Mouse (Mus musculus): ENCODE data around the gene Dlgap3. TPM values are rescaled to one million over a fixed set of nuclear protein-coding genes. Genes with fewer than 3 reads are reported as not detected.

The Dlgap3 gene
- under 1 TPM; 0.06 to 0.98 (median 0.25) TPM for total RNA-seq (2022)

GRCm38 (mm10) chr4:127168914-127169345 is at the start of gene Dlgap3:
Dlgap3 (plus strand) TSS chr4:127169204.
- no peak for DNase-seq (ENCODE audit: low spot score)

- no peak for DNase-seq (ENCODE audit: low spot score)
Measured at GRCm38 (mm10) chr4:127123391-127123790, 45.6 kb upstream of the Dlgap3 start, which contains the start of gene Tmem35b. Tmem35b (plus strand) TSS chr4:127123691.

GRCm38 (mm10) chr4:127124331-127124730 is 44.7 kb upstream of the Dlgap3 start:
- no peak for DNase-seq (ENCODE audit: low spot score)

- DNase-seq (ENCODE audit: low spot score), result peak; percentile 83
Measured at GRCm38 (mm10) chr4:127125834-127126463, 43.1 kb upstream of the Dlgap3 start.

- DNase-seq (ENCODE audit: low spot score), result no peak
Measured at GRCm38 (mm10) chr4:127134687-127135086, 34.3 kb upstream of the Dlgap3 start.

GRCm38 (mm10) chr4:127137591-127137990 is 31.4 kb upstream of the Dlgap3 start:
- no peak for DNase-seq (ENCODE audit: low spot score)

- no peak for DNase-seq (ENCODE audit: low spot score)
Measured at GRCm38 (mm10) chr4:127138486-127138885, 30.5 kb upstream of the Dlgap3 start.

GRCm38 (mm10) chr4:127150031-127150430 is 19.0 kb upstream of the Dlgap3 start:
- DNase-seq (ENCODE audit: low spot score), result no peak

- DNase-seq (ENCODE audit: low spot score), result no peak
Measured at GRCm38 (mm10) chr4:127153345-127153744, 15.7 kb upstream of the Dlgap3 start.

- DNase-seq (ENCODE audit: low spot score), result no peak
Measured at GRCm38 (mm10) chr4:127155757-127156156, 13.2 kb upstream of the Dlgap3 start.

- no peak for DNase-seq (ENCODE audit: low spot score)
Measured at GRCm38 (mm10) chr4:127157746-127158145, 11.3 kb upstream of the Dlgap3 start.

GRCm38 (mm10) chr4:127163926-127164325 is 5.1 kb upstream of the Dlgap3 start:
- no peak for DNase-seq (ENCODE audit: low spot score)

GRCm38 (mm10) chr4:127167096-127167495 is 1.9 kb upstream of the Dlgap3 start:
- no peak for DNase-seq (ENCODE audit: low spot score)

- DNase-seq (ENCODE audit: low spot score), result no peak
Measured at GRCm38 (mm10) chr4:127167731-127168130, 1.3 kb upstream of the Dlgap3 start.

GRCm38 (mm10) chr4:127168211-127168913 is 642 bp upstream of the Dlgap3 start:
- DNase-seq (ENCODE audit: low spot score), result no peak

- no peak for DNase-seq (ENCODE audit: low spot score)
Measured at GRCm38 (mm10) chr4:127169346-127170221, 580 bp downstream of the Dlgap3 start.

GRCm38 (mm10) chr4:127170866-127171265 is 1.9 kb downstream of the Dlgap3 start:
- DNase-seq (ENCODE audit: low spot score), result no peak

GRCm38 (mm10) chr4:127171341-127171905 is 2.4 kb downstream of the Dlgap3 start:
- no peak for DNase-seq (ENCODE audit: low spot score)

- no peak for DNase-seq (ENCODE audit: low spot score)
Measured at GRCm38 (mm10) chr4:127172119-127172518, 3.1 kb downstream of the Dlgap3 start.

- no peak for DNase-seq (ENCODE audit: low spot score)
Measured at GRCm38 (mm10) chr4:127172614-127173013, 3.6 kb downstream of the Dlgap3 start.

- DNase-seq (ENCODE audit: low spot score), result peak; percentile 25
Measured at GRCm38 (mm10) chr4:127173461-127173860, 4.5 kb downstream of the Dlgap3 start.
